Mouse (Mus musculus): ENCODE measurements around the gene Erich3. TPM values are rescaled to one million over a fixed set of nuclear protein-coding genes. Genes with fewer than 3 reads are reported as not detected.

Gene Erich3
- polyA plus RNA-seq, 1 experiment from 2014 or later, result not detected

DNA sequence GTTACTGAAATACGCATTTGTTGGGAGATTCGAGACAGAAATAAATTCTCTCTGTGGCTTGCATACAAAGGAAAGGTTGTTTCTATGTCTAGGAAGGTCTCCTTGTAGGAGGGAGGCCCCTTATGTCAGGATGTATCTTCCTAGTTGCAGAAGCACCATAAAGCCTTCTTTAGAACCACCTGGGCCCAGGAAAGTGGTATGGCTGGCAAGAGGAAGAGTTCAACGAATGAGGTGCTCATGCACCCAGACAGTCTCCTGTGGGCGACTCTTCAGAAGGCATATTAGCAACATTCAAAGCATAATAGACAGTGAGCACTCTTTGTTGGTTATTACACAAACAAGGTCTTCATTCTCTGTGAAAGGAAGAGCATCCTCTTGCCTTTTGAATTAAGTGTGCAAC, 977 bp downstream of the Erich3 start:
- H3K27ac ChIP-seq (ENCODE audit: low read depth, low read length), result no peak overlapping the region
- H3K36me3 ChIP-seq (ENCODE audit: control insufficient read depth, insufficient read depth, low read length), result no peaks in the 10 kb centered on the region
- no peak overlapping the region for H3K4me2 ChIP-seq

DNA sequence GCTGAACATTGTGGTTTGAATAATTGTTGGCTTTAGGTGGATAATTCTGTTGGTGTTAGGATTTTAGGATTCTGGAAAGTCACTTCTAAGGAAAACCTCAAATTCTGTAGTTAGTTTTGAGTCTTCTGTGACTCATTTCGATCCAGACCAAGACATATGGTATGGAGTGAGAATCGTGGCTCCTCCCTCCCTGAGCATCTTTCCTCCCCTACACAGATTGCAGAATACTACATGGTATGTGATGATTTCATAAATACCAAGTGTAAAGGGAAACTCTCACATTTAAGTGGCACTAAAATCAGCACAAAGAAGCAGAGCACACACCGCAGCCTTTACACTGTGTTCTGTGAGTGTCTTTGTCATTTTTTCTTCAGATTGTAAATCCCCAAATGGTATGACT, 4.8 kb downstream of the Erich3 start:
- H3K4me1 ChIP-seq (replicated peaks; ENCODE audit: control insufficient read depth, insufficient read depth, low read length), result no peaks in the 10 kb centered on the region
- H3K4me2 ChIP-seq, result no peak overlapping the region
- 74% methylated on average over 3 of the region's 3 CpGs for WGBS
- no peaks in the 10 kb centered on the region for H3K9me3 ChIP-seq (ENCODE audit: control insufficient read depth, low read length)
- no peak overlapping the region for H3K27ac ChIP-seq (ENCODE audit: low read depth, low read length)
- DNase-seq (ENCODE audit: low spot score), result no peak
- no peak overlapping the region for H3K4me3 ChIP-seq (ENCODE audit: low read depth, low read length)
- no peak for ATAC-seq (replicated peaks; ENCODE audit: low FRiP score)
- peaks cover 21% of the 10 kb centered on the region for H3K27me3 ChIP-seq (replicated peaks; ENCODE audit: control insufficient read depth, insufficient read depth, low read length)
- no peaks in the 10 kb centered on the region for H3K36me3 ChIP-seq (ENCODE audit: control insufficient read depth, insufficient read depth, low read length)
- no peak overlapping the region for H3K9ac ChIP-seq (ENCODE audit: low read depth, low read length)

More for the DNA sequence above, 977 bp downstream of the Erich3 start:
- Histone ChIP-seq H3K4me1 (replicated peaks; ENCODE audit: control insufficient read depth, insufficient read depth, low read length) (no peaks in the 10 kb centered on the region), H3K4me3 (ENCODE audit: low read depth, low read length) (no peak overlapping the region), H3K27me3 (replicated peaks; ENCODE audit: control insufficient read depth, insufficient read depth, low read length) (peaks cover 31% of the 10 kb centered on the region), H3K9me3 (ENCODE audit: control insufficient read depth, low read length) (no peaks in the 10 kb centered on the region), H3K9ac (ENCODE audit: low read depth, low read length) (no peak overlapping the region)
- 31% methylated on average over 4 of the region's 4 CpGs for WGBS
- no peak for DNase-seq (ENCODE audit: low spot score)
- no peak for ATAC-seq (replicated peaks; ENCODE audit: low FRiP score)

DNA sequence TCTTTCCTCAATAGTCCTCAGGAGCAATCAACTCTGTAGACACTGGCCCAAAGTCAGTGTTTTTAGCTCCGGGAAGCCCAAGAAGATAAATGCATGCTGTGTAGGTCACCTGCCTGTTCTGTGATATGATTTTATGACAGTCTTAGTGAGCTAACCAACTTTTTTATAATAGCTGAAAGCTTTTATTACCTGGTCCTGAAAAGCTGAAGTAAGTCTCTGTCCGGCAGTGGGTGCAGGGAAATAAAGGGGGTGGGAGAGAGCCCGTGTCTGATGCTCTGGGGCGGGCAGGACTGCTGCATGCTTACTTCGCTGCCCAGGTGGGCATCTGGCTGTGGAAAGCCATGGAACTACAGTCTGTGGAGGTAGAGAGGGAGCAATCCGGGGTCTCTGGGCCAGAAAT, 6.9 kb downstream of the Erich3 start:
- Histone ChIP-seq H3K36me3 (ENCODE audit: control insufficient read depth, insufficient read depth, low read length) (no peaks in the 10 kb centered on the region), H3K9ac (ENCODE audit: low read depth, low read length) (no peak overlapping the region), H3K9me3 (ENCODE audit: control insufficient read depth, low read length) (no peaks in the 10 kb centered on the region), H3K4me1 (replicated peaks; ENCODE audit: control insufficient read depth, insufficient read depth, low read length) (no peaks in the 10 kb centered on the region), H3K27ac (ENCODE audit: low read depth, low read length) (no peak overlapping the region), H3K4me3 (ENCODE audit: low read depth, low read length) (no peak overlapping the region), H3K4me2 (no peak overlapping the region), H3K27me3 (replicated peaks; ENCODE audit: control insufficient read depth, insufficient read depth, low read length) (peaks cover 4% of the 10 kb centered on the region; the same call in 1 of the 2 replicates)
- 73% methylated on average over 6 of the region's 6 CpGs for WGBS
- DNase-seq (ENCODE audit: low spot score), result no peak
- ATAC-seq (replicated peaks; ENCODE audit: low FRiP score), result no peak

DNA sequence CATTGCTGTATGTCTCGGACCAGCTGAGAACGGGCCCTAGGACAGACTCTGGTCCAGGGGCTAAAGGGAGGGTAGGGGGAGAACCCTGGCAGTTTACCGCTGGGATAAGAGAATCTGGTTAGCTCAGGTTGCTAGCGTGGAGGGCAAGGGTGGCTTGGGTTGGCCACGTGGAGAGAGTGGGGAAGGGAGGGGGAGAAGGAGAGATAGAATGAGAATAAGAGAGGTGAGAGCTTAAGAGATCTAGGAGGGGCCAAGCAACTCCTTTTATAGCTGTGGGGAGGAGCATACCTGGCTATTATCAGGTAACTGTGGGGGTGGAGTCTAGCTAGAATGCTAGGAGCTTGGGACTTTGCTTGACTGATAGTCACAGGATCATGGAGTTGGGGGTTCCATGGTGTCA, 7.4 kb downstream of the Erich3 start:
- Histone ChIP-seq H3K9me3 (ENCODE audit: control insufficient read depth, low read length) (no peaks in the 10 kb centered on the region), H3K4me1 (replicated peaks; ENCODE audit: control insufficient read depth, insufficient read depth, low read length) (no peaks in the 10 kb centered on the region), H3K4me2 (no peak overlapping the region), H3K27me3 (replicated peaks; ENCODE audit: control insufficient read depth, insufficient read depth, low read length) (no peaks in the 10 kb centered on the region), H3K9ac (ENCODE audit: low read depth, low read length) (no peak overlapping the region), H3K27ac (ENCODE audit: low read depth, low read length) (no peak overlapping the region), H3K36me3 (ENCODE audit: control insufficient read depth, insufficient read depth, low read length) (no peaks in the 10 kb centered on the region), H3K4me3 (ENCODE audit: low read depth, low read length) (no peak overlapping the region)
- 67% methylated on average over 5 of the region's 5 CpGs for WGBS
- ATAC-seq (replicated peaks; ENCODE audit: low FRiP score), result no peak
- no peak for DNase-seq (ENCODE audit: low spot score)

DNA sequence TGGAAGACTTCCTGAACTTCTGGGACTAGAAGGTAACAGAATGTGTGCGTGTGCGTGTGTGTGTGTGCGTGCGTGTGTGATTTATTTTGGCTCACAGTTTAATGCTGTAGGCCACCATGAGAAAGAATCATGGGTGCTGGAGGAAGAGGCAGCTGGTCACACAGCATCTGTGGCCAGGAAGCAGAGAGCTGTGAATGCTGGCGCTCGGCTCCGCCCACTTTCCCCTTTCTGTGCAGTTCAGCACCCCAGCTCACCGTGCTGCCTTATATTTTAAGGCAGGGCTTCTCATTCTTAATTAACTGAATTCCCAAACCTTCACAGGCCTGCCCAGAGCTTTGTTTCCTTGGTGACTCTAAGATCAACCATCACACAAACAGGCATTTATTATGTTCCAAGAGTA, 9.7 kb downstream of the Erich3 start:
- Histone ChIP-seq H3K9me3 (ENCODE audit: control insufficient read depth, low read length) (no peaks in the 10 kb centered on the region), H3K4me2 (no peak overlapping the region), H3K27me3 (replicated peaks; ENCODE audit: control insufficient read depth, insufficient read depth, low read length) (no peaks in the 10 kb centered on the region), H3K4me3 (ENCODE audit: low read depth, low read length) (no peak overlapping the region), H3K36me3 (ENCODE audit: control insufficient read depth, insufficient read depth, low read length) (no peaks in the 10 kb centered on the region), H3K4me1 (replicated peaks; ENCODE audit: control insufficient read depth, insufficient read depth, low read length) (no peaks in the 10 kb centered on the region), H3K9ac (ENCODE audit: low read depth, low read length) (no peak overlapping the region), H3K27ac (ENCODE audit: low read depth, low read length) (no peak overlapping the region)
- no peak for DNase-seq (ENCODE audit: low spot score)
- ATAC-seq (replicated peaks; ENCODE audit: low FRiP score), result no peak
- WGBS, result 65% methylated on average over 8 of the region's 8 CpGs

DNA sequence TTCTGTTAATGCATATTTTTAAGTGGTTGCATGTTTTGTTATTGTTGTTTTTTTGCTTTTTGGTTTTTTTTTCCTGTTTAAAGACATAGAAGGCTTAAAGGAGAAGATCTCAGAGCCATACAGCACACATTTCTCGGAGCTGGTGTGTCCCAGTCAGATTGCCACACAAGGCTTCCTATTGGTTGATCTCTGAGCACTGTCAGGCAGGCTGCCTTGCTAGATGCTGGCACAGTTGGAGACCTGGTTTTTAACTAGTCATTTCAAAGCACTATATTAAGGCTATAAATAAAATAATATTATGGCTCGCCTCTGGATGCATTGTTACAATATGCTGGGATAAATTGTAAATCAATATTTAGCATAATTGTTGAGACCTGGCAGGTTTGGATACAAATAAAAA, 18.9 kb downstream of the Erich3 start:
- H3K27me3 ChIP-seq (replicated peaks; ENCODE audit: control insufficient read depth, insufficient read depth, low read length), result no peaks in the 10 kb centered on the region
- H3K4me1 ChIP-seq (replicated peaks; ENCODE audit: control insufficient read depth, insufficient read depth, low read length), result no peaks in the 10 kb centered on the region
- H3K4me3 ChIP-seq (ENCODE audit: low read depth, low read length), result no peak overlapping the region
- H3K36me3 ChIP-seq (ENCODE audit: control insufficient read depth, insufficient read depth, low read length), result no peaks in the 10 kb centered on the region
- WGBS, result 61% methylated on average over 2 of the region's 2 CpGs
- no peak overlapping the region for H3K9ac ChIP-seq (ENCODE audit: low read depth, low read length)
- DNase-seq (ENCODE audit: low spot score), result no peak
- no peak for ATAC-seq (replicated peaks; ENCODE audit: low FRiP score)
- H3K27ac ChIP-seq (ENCODE audit: low read depth, low read length), result no peak overlapping the region
- H3K9me3 ChIP-seq (ENCODE audit: control insufficient read depth, low read length), result no peaks in the 10 kb centered on the region
- H3K4me2 ChIP-seq, result no peak overlapping the region

DNA sequence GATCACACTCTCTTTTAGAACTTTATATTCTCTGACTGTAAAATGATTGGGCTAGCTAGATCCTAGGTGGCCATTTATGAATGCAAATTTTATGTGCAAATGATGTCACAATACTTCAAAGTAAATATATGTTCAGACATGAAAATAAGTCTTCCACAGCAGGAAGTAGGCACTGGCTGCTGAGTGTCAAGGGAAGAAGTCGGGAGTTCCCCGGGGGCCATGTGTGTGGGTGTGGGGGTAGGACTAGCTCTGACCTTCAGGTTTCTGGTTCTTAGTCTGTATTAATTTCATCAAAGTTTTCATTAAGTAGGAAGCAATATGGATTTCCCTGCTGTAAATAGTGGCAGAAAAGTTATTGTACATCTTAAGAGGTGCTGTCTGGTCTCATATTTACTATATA, 20.0 kb downstream of the Erich3 start:
- Histone ChIP-seq H3K27me3 (replicated peaks; ENCODE audit: control insufficient read depth, insufficient read depth, low read length) (no peaks in the 10 kb centered on the region), H3K9me3 (ENCODE audit: control insufficient read depth, low read length) (no peaks in the 10 kb centered on the region), H3K27ac (ENCODE audit: low read depth, low read length) (no peak overlapping the region), H3K4me2 (no peak overlapping the region), H3K4me3 (ENCODE audit: low read depth, low read length) (no peak overlapping the region), H3K9ac (ENCODE audit: low read depth, low read length) (no peak overlapping the region), H3K36me3 (ENCODE audit: control insufficient read depth, insufficient read depth, low read length) (no peaks in the 10 kb centered on the region), H3K4me1 (replicated peaks; ENCODE audit: control insufficient read depth, insufficient read depth, low read length) (no peaks in the 10 kb centered on the region)
- DNase-seq (ENCODE audit: low spot score) (no peak), ATAC-seq (replicated peaks; ENCODE audit: low FRiP score) (no peak)
- WGBS, result 74% methylated on average over 2 of the region's 2 CpGs

DNA sequence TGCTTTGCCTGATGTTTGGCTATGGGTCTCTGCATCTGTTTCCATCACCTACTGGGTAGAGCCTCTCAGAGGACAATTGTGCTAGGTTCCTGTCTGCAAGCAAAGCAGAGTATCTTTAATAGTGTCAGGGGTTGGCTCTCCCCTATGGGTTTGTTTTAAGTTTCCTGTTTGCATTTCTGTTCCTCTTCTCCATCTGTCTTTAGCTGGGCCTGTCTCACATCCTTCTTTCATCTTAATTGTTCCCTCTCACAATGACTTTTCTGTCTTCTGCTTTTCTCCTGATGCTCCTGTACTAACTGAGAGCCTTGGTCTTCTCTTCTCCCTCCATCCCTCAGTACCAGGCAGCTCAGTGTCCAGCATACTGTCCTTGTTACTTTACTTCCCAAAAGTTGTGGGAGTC, 26.6 kb downstream of the Erich3 start:
- Histone ChIP-seq H3K4me3 (ENCODE audit: low read depth, low read length) (no peak overlapping the region), H3K27me3 (replicated peaks; ENCODE audit: control insufficient read depth, insufficient read depth, low read length) (no peaks in the 10 kb centered on the region), H3K4me1 (replicated peaks; ENCODE audit: control insufficient read depth, insufficient read depth, low read length) (no peaks in the 10 kb centered on the region), H3K9ac (ENCODE audit: low read depth, low read length) (no peak overlapping the region), H3K27ac (ENCODE audit: low read depth, low read length) (no peak overlapping the region), H3K9me3 (ENCODE audit: control insufficient read depth, low read length) (no peaks in the 10 kb centered on the region), H3K36me3 (ENCODE audit: control insufficient read depth, insufficient read depth, low read length) (no peaks in the 10 kb centered on the region), H3K4me2 (no peak overlapping the region)
- no peak for DNase-seq (ENCODE audit: low spot score)
- no peak for ATAC-seq (replicated peaks; ENCODE audit: low FRiP score)

DNA sequence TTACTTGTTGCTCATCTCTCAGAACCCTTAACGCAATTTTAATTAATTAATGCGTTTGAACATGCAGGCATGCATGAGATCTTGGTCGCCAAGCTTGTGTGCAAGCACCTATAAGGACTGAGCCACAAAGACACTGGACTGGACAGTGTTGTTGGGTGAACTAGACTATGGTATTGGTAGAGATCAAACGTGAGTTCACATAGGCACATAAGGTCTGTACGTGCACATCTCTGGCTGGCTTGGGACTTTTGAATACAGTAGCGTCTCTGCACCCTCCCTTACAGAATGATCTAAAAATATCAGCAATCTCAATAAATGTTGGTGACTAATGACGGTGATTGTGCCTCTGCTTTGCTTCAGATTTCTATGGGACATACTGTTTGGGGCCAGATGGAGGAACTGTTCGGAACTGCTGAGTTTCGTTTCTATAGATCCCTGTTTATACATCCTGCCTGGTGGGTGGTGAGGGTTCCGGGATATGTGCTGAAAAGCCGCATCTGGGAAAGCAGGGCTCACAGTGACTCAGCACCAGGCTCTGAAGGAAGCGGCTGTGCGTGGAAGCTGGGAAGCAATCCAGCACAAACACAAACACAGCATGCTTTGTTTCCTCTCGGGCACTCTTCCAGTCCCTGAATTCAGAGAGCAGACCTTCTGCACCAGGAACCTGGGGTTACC, 28.4 kb downstream of the Erich3 start:
- Histone ChIP-seq H3K4me3 (ENCODE audit: low read depth, low read length) (no peak overlapping the region), H3K9me3 (ENCODE audit: control insufficient read depth, low read length) (no peaks in the 10 kb centered on the region), H3K4me2 (no peak overlapping the region; the same call in 1 of the 2 replicates), H3K27ac (ENCODE audit: low read depth, low read length) (no peak overlapping the region), H3K27me3 (replicated peaks; ENCODE audit: control insufficient read depth, insufficient read depth, low read length) (no peaks in the 10 kb centered on the region), H3K9ac (ENCODE audit: low read depth, low read length) (no peak overlapping the region), H3K4me1 (replicated peaks; ENCODE audit: control insufficient read depth, insufficient read depth, low read length) (no peaks in the 10 kb centered on the region), H3K36me3 (ENCODE audit: control insufficient read depth, insufficient read depth, low read length) (no peaks in the 10 kb centered on the region)
- no peak for DNase-seq (ENCODE audit: low spot score)
- ATAC-seq (replicated peaks; ENCODE audit: low FRiP score), result peak; percentile 43; the same call in 1 of the 2 replicates
- WGBS, result 61% methylated on average over 14 of the region's 14 CpGs

Data from liver, embryonic 11.5 days (tissue).